Comparison of ENCODE assay signal across 8 mouse cellular contexts in the genomic region with DNA sequence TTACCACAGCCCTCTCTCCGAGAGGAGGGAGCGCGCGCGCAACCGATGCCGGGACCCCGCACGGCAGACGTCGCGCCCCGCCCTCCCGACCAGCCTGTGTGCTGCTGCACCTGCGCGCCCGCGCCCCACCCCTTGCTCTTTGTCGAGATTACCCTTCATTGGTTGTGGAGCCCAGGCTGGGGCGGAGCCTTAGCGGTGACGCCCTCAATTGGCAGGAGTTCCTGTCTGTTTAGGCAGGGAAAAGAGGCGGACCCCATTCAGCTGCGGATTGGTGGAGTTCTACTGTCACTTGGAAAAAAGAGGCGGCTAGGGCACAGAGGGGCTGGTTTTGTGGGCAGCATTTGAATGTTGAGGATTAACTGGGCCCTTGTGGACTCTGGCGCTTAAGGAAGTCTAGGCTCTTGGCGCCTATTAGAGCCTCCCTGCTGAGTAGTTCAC. TPM values are rescaled to one million over a fixed set of nuclear protein-coding genes. Genes with fewer than 3 reads are reported as not detected.
A peak's percentile ranks its signal among the peaks of the same experiment; 100 is the strongest.
DNase-seq lines count a peak whose midpoint lies in the region; ATAC-seq lines count a peak whose summit lies in the region.

No protein-coding gene starts in this region.

- peak overlapping the region; percentile 60 for H3K4me3 ChIP-seq in hindbrain, embryonic 14.5 days (replicated peaks; ENCODE audit: low read length)

- no peaks in the 10 kb centered on the region for H3K9me3 ChIP-seq in hindbrain, embryonic 14.5 days (ENCODE audit: control insufficient read depth, low read length)

- 9% methylated on average over 11 of the region's 27 CpGs for WGBS in hindbrain, embryonic 14.5 days

- DNase-seq in R1 (ENCODE audit: low read depth, low spot score): peak; percentile 98
- peak; percentile 97 to 98 for DNase-seq in cerebellum, postnatal 25 days
- peak; percentile 89 to 91 for DNase-seq in frontal cortex, postnatal 25 days (ENCODE audit: low spot score in 2 of 2)
- peak; percentile 92 for DNase-seq in hindbrain, embryonic 14.5 days (ENCODE audit: low spot score)
- peak; percentile 96 to 97 for DNase-seq in layer of hippocampus, postnatal 36 days
- DNase-seq in lung, postnatal 36 days: peak; percentile 99
- peak; percentile 99 for DNase-seq in retina, postnatal 1 day
- peak; percentile 85 to 96 for DNase-seq in urinary bladder, adult 18-20 months (ENCODE audit: low spot score in 2 of 2)

- H3K4me1 ChIP-seq in hindbrain, embryonic 14.5 days (replicated peaks; ENCODE audit: control insufficient read depth, insufficient read depth, low read length): peaks cover 16% of the 10 kb centered on the region

- H3K9ac ChIP-seq in hindbrain, embryonic 14.5 days: peak overlapping the region; percentile 76

- no peaks in the 10 kb centered on the region for H3K27me3 ChIP-seq in hindbrain, embryonic 14.5 days (ENCODE audit: control insufficient read depth, insufficient read depth, low read length)

- H3K36me3 ChIP-seq in hindbrain, embryonic 14.5 days (replicated peaks; ENCODE audit: control insufficient read depth, insufficient read depth): no peaks in the 10 kb centered on the region

- peak overlapping the region; percentile 97 for H3K27ac ChIP-seq in hindbrain, embryonic 14.5 days

- peak overlapping the region; percentile 42 for H3K4me2 ChIP-seq in hindbrain, embryonic 14.5 days (replicated peaks)

- peak; percentile 99 for ATAC-seq in hindbrain, embryonic 14.5 days (ENCODE audit: low FRiP score)

RNA-seq across cellular contexts. Expression of a gene that starts 41.6 kb away (rescaled TPM):
- polyA plus RNA-seq in hindbrain, embryonic 14.5 days (2014; fragmentation: Nextera tagmentation; extraction: Ambion mirVana): not detected in 2 replicates
- total RNA-seq in layer of hippocampus, postnatal 36 days (2021): 1 to 10 TPM; 1.1 TPM

RNA-seq across cellular contexts. Expression of a gene that starts 49.5 kb away (rescaled TPM):
- polyA plus RNA-seq in hindbrain, embryonic 14.5 days (2014; fragmentation: Nextera tagmentation; extraction: Ambion mirVana): 15.5 and 15.6 TPM in 2 replicates
- 10 to 100 TPM; 88.1 to 92.4 TPM for total RNA-seq in layer of hippocampus, postnatal 36 days (2021)

Comparison
In these comparisons a context has a peak if more than half of its experiments do, and no peak if none do; other contexts are left out.
1. Peak in every context shown above with its lines: DNase-seq, ATAC-seq, H3K4me3 ChIP-seq and H3K27ac ChIP-seq.